Mouse (Mus musculus) liver (tissue): ENCODE data around the gene Nt5c2.

Experiments
- DNase-seq: peaks from one replicate; pipeline ENCODE4 v3.0.0-alpha.2; 2020; ENCODE audit warnings: mixed read lengths

Nt5c2 gene

DNA sequence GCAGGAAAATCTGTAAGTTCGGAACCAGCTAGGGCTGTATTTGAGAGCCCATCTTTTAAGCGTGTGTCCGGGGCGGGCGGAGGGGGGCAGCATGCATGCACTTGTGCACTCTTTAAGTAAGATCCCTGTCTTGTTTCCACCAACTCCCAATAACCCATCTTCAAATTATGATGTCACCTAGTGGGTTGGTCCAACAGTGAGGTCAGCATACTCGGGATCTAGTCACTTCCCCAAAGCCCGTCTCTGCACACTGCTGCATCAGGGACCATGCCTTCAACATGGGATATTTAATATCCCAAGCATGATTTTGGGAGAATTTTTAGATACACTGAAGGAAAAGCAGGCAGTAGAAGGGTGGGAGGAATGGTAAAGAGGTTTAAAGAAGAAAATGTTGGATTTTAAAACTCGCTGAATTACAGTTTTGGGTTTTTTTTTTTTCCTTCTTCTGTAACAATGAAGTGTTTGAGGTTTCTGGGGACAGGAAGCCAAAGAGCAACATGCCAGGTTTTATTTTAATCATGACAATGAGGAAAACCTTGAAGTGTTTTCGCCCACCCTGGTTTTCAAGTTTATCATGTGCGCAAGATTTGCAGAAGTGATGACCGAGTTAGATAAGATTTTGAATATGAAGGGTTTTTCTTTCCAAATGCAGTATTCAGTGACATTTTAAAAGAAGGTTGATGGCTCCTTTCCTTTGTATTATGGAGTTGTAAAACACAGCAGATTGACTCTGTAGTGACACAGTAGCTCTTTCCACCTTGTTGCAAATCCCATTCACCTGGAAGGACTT, 177.5 kb downstream of the Nt5c2 start:
- no peak for DNase-seq

GRCm38 (mm10) chr19:46836085-46836484, 178.9 kb downstream of the Nt5c2 start:
- no peak for DNase-seq

- DNase-seq, result no peak
These were observed 179.6 kb downstream of the Nt5c2 start for GRCm38 (mm10) chr19:46835339-46835738.

- no peak for DNase-seq
These were observed 180.7 kb downstream of the Nt5c2 start for GRCm38 (mm10) chr19:46834301-46834700.
